In genomic region chr14:46821271-46821872, GRCm38 (mm10) we compare ENCODE assay signal across 8 mouse cellular contexts. TPM values are rescaled to one million over a fixed set of nuclear protein-coding genes. Genes with fewer than 3 reads are reported as not detected.
A peak's percentile ranks its signal among the peaks of the same experiment; 100 is the strongest.
DNase-seq lines count a peak whose midpoint lies in the region; ATAC-seq lines count a peak whose summit lies in the region.

No protein-coding gene starts in this region.

- no peaks in the 10 kb centered on the region for H3K9me3 ChIP-seq in neural tube, embryonic 11.5 days (ENCODE audit: control insufficient read depth, low read length)
- no peaks in the 10 kb centered on the region for H3K9me3 ChIP-seq in heart, embryonic 10.5 days
- H3K9me3 ChIP-seq in kidney, embryonic 15.5 days (replicated peaks), result no peaks in the 10 kb centered on the region

- 2% methylated on average over 11 of the region's 11 CpGs for WGBS in neural tube, embryonic 11.5 days
- under 1% methylated on average over 11 of the region's 11 CpGs for WGBS in heart, embryonic 10.5 days
- WGBS in kidney, embryonic 15.5 days, result 0% methylated on average over 11 of the region's 11 CpGs
- 0% methylated on average over 11 of the region's 11 CpGs for WGBS in macrophage (ENCODE audit: missing documents)

- H3K36me3 ChIP-seq in neural tube, embryonic 11.5 days (ENCODE audit: control insufficient read depth, insufficient read depth, low read length), result no peaks in the 10 kb centered on the region
- peaks cover 11% of the 10 kb centered on the region for H3K36me3 ChIP-seq in heart, embryonic 10.5 days
- H3K36me3 ChIP-seq in kidney, embryonic 15.5 days, result peaks cover 14% of the 10 kb centered on the region
- H3K36me3 ChIP-seq in macrophage (ENCODE audit: inconsistent target), result peaks cover 11% of the 10 kb centered on the region

- no peaks in the 10 kb centered on the region for H3K27me3 ChIP-seq in neural tube, embryonic 11.5 days (ENCODE audit: control insufficient read depth, insufficient read depth, low read length)
- H3K27me3 ChIP-seq in heart, embryonic 10.5 days (ENCODE audit: insufficient read depth, poor library complexity, severe bottlenecking), result peaks cover 9% of the 10 kb centered on the region; the same call in 1 of the 2 replicates
- H3K27me3 ChIP-seq in kidney, embryonic 15.5 days, result peaks cover 3% of the 10 kb centered on the region; the same call in 1 of the 2 replicates

- H3K4me2 ChIP-seq in neural tube, embryonic 11.5 days (ENCODE audit: low read depth), result peak overlapping the region; percentile 74
- peak overlapping the region; percentile 71 for H3K4me2 ChIP-seq in kidney, embryonic 15.5 days

- peak overlapping the region; percentile 61; the same call in 1 of the 2 replicates for H3K27ac ChIP-seq in neural tube, embryonic 11.5 days (ENCODE audit: low read depth, low read length)
- H3K27ac ChIP-seq in heart, embryonic 10.5 days, result peak overlapping the region; percentile 97
- H3K27ac ChIP-seq in kidney, embryonic 15.5 days, result peak overlapping the region; percentile 92
- H3K27ac ChIP-seq in macrophage, result peak overlapping the region; percentile 90

- peak overlapping the region; percentile 81 for H3K9ac ChIP-seq in neural tube, embryonic 11.5 days (ENCODE audit: low read length)
- peak overlapping the region; percentile 86 for H3K9ac ChIP-seq in kidney, embryonic 15.5 days

- H3K79me2 ChIP-seq in macrophage (ENCODE audit: inconsistent target), result peaks cover 54% of the 10 kb centered on the region

- peak overlapping the region; percentile 64 for H3K4me3 ChIP-seq in neural tube, embryonic 11.5 days (ENCODE audit: low read depth, low read length)
- peak overlapping the region; percentile 88 for H3K4me3 ChIP-seq in heart, embryonic 10.5 days
- peak overlapping the region; percentile 84 for H3K4me3 ChIP-seq in kidney, embryonic 15.5 days (replicated peaks)
- H3K4me3 ChIP-seq in macrophage (ENCODE audit: inconsistent target), result peak overlapping the region; percentile 90

- peaks cover 10% of the 10 kb centered on the region; the same call in 1 of the 2 replicates for H3K4me1 ChIP-seq in neural tube, embryonic 11.5 days (ENCODE audit: control insufficient read depth, insufficient read depth, low read length)
- H3K4me1 ChIP-seq in heart, embryonic 10.5 days, result peaks cover 13% of the 10 kb centered on the region
- peaks cover 14% of the 10 kb centered on the region for H3K4me1 ChIP-seq in kidney, embryonic 15.5 days

- peak; percentile 26 for DNase-seq in neural tube, embryonic 11.5 days (ENCODE audit: low spot score)
- DNase-seq in neural tube, embryonic 10.5 days (ENCODE audit: extremely low spot score, low spot score), result no peak
- peak; percentile 59 for DNase-seq in cerebellum, adult 9-10 months
- no peak for DNase-seq in heart, embryonic 10.5 days (ENCODE audit: low spot score)
- DNase-seq in urinary bladder, postnatal 14 days (ENCODE audit: low spot score), result no peak
- DNase-seq in right cerebral cortex, postnatal 4 days, result no peak

- no peak for ATAC-seq in neural tube, embryonic 11.5 days (ENCODE audit: insufficient read depth, low FRiP score, low TSS enrichment)
- ATAC-seq in kidney, embryonic 15.5 days (replicated peaks; ENCODE audit: low FRiP score), result no peak

RNA-seq across cellular contexts. Expression of gene Gmfb, which starts 0.7 kb away (rescaled TPM):
- 113 and 121 TPM in 2 replicates for polyA plus RNA-seq in neural tube, embryonic 11.5 days (2014; fragmentation: Nextera tagmentation; extraction: Ambion mirVana)
- 73.6 and 75.6 TPM in 2 replicates for polyA plus RNA-seq in heart, embryonic 10.5 days (2016; fragmentation: Nextera tagmentation; extraction: Ambion mirVana)
- 72.3 and 75.2 TPM in 2 replicates for polyA plus RNA-seq in kidney, embryonic 15.5 days (2015; fragmentation: Nextera tagmentation; extraction: Ambion mirVana)
- total RNA-seq in macrophage (2018; cell fraction: chromatin; rRNA removed), result 100 to 1,000 TPM in 14 of 26 experiments, 10 to 100 TPM in 12; 56.6 to 148 (median 101) TPM
- total RNA-seq in macrophage (2018; cell fraction: cytosol; rRNA removed), result 100 to 1,000 TPM in 13 of 26 experiments, 10 to 100 TPM in 13; 67.0 to 133 (median 102) TPM
- 100 to 1,000 TPM in 8 of 26 experiments, 10 to 100 TPM in 18; 64.3 to 147 (median 86.8) TPM for total RNA-seq in macrophage (2018; cell fraction: nucleus; rRNA removed)
- polyA plus RNA-seq in macrophage (2018), result 85.9 to 98.4 TPM (median 87.9 TPM) in 3 replicates

RNA-seq across cellular contexts. Expression of gene Cgrrf1, which starts 10.6 kb away (rescaled TPM):
- polyA plus RNA-seq in neural tube, embryonic 11.5 days (2014; fragmentation: Nextera tagmentation; extraction: Ambion mirVana), result 29.6 and 33.0 TPM in 2 replicates
- polyA plus RNA-seq in heart, embryonic 10.5 days (2016; fragmentation: Nextera tagmentation; extraction: Ambion mirVana), result 30.1 and 33.8 TPM in 2 replicates
- 27.8 and 29.9 TPM in 2 replicates for polyA plus RNA-seq in kidney, embryonic 15.5 days (2015; fragmentation: Nextera tagmentation; extraction: Ambion mirVana)
- total RNA-seq in macrophage (2018; cell fraction: chromatin; rRNA removed), result 10 to 100 TPM in 24 of 26 experiments, 1 to 10 TPM in 2; 7.5 to 61.0 (median 28.1) TPM
- 10 to 100 TPM; 17.5 to 31.3 (median 24.5) TPM for total RNA-seq in macrophage (2018; cell fraction: cytosol; rRNA removed)
- 10 to 100 TPM; 14.7 to 74.1 (median 25.1) TPM for total RNA-seq in macrophage (2018; cell fraction: nucleus; rRNA removed)
- polyA plus RNA-seq in macrophage (2018), result 21.6 to 33.5 TPM (median 29.1 TPM) in 3 replicates

RNA-seq across cellular contexts. Expression of gene Cnih1, which starts 33.2 kb away (rescaled TPM):
- polyA plus RNA-seq in neural tube, embryonic 11.5 days (2014; fragmentation: Nextera tagmentation; extraction: Ambion mirVana), result 218 and 224 TPM in 2 replicates
- polyA plus RNA-seq in heart, embryonic 10.5 days (2016; fragmentation: Nextera tagmentation; extraction: Ambion mirVana), result 197 and 200 TPM in 2 replicates
- polyA plus RNA-seq in kidney, embryonic 15.5 days (2015; fragmentation: Nextera tagmentation; extraction: Ambion mirVana), result 178 and 184 TPM in 2 replicates
- total RNA-seq in macrophage (2018; cell fraction: chromatin; rRNA removed), result 10 to 100 TPM in 3 of 26 experiments, 1 to 10 TPM in 23; 1.1 to 26.7 (median 7.0) TPM
- 10 to 100 TPM; 57.6 to 99.6 (median 79.9) TPM for total RNA-seq in macrophage (2018; cell fraction: cytosol; rRNA removed)
- 100 to 1,000 TPM in 2 of 26 experiments, 10 to 100 TPM in 24; 11.6 to 114 (median 32.7) TPM for total RNA-seq in macrophage (2018; cell fraction: nucleus; rRNA removed)
- 83.7 to 122 TPM (median 95.7 TPM) in 3 replicates for polyA plus RNA-seq in macrophage (2018)

Comparison
In these comparisons a context has a peak if more than half of its experiments do, and no peak if none do; other contexts are left out.
1. DNase-seq: peak in neural tube, embryonic 11.5 days (single experiment) and cerebellum, adult 9-10 months (single experiment); none in neural tube, embryonic 10.5 days (single experiment), heart, embryonic 10.5 days (single experiment), urinary bladder, postnatal 14 days (single experiment) and right cerebral cortex, postnatal 4 days (single experiment).
2. Peak in every context shown above with its lines, with median percentiles within 50 percentile points of each other: H3K27ac ChIP-seq and H3K4me3 ChIP-seq.